Mouse (Mus musculus): ENCODE measurements around the gene Hist2h2aa2.

- TF ChIP-seq POLR2A (IDR thresholded peaks at IDR 0.05; ENCODE audit: insufficient read depth, low read depth, low read length) (no peak), CTCF (IDR thresholded peaks at IDR 0.05; ENCODE audit: insufficient read depth, low read depth, low read length) (no peak)
These were observed 44.3 kb downstream of the Hist2h2aa2 start for GRCm38 (mm10) chr3:96195616-96196313.
